ENCODE assay signal across 25 mouse cellular contexts in the genomic region with DNA sequence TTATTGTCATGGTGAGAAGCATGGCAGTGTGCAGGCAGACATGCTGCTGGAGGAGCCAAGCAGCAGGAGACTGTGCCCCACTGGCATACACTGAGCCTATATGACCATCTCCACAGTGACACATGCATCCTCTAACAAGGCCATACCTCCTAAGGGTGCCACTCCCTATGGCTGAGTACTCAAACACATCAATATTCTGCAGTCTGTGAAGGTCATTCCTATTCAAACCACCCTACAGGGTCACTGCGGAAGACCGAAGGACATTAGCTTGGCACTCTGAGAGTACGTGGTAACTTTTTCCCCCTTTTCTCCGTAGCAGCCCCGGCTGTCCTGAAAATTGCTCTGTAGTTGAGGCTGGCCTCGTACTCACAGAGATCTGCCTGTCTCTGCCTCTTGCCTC. TPM values are rescaled to one million over a fixed set of nuclear protein-coding genes. Genes with fewer than 3 reads are reported as not detected.
"Had no signal": no experiment of that assay in that cellular context is flagged by ENCODE, and none has a peak within 500 bp of the region (broad histone marks: within the 10 kb centered on the region; RNA-seq: fewer than 3 reads in every experiment).

No protein-coding gene starts in this region.

- H3K4me3 ChIP-seq: heart, adult 2 months; heart, embryonic 15.5 days; hindbrain, embryonic 13.5 days; hindbrain, embryonic 15.5 days; intestine, embryonic 15.5 days; layer of hippocampus, adult 2 months; left cerebral cortex, adult 2 months; limb, embryonic 12.5 days; liver, embryonic 13.5 days; liver, embryonic 15.5 days had no signal

- H3K9ac ChIP-seq: heart, embryonic 13.5 days; heart, embryonic 15.5 days; intestine, embryonic 15.5 days; limb, embryonic 12.5 days; liver, embryonic 13.5 days; liver, embryonic 15.5 days had no signal

- ATAC-seq: inflammation-experienced regulatory T-cells, adult 6 months; intestine, embryonic 15.5 days; intestine, postnatal 0 days had no signal

- H3K27ac ChIP-seq: heart, adult 2 months; heart, embryonic 13.5 days; heart, embryonic 15.5 days; intestine, embryonic 15.5 days; layer of hippocampus, adult 2 months; left cerebral cortex, adult 2 months; limb, embryonic 10.5 days; limb, embryonic 12.5 days; liver, embryonic 13.5 days; liver, embryonic 15.5 days had no signal

- H3K36me3 ChIP-seq: heart, embryonic 13.5 days; heart, embryonic 15.5 days; hindbrain, embryonic 13.5 days; hindbrain, embryonic 15.5 days; intestine, embryonic 15.5 days; limb, embryonic 10.5 days; limb, embryonic 12.5 days; liver, embryonic 13.5 days; liver, embryonic 15.5 days had no signal

- H3K27me3 ChIP-seq: heart, embryonic 15.5 days; hindbrain, embryonic 13.5 days; hindbrain, embryonic 15.5 days; intestine, embryonic 15.5 days; limb, embryonic 12.5 days had no signal

- DNase-seq: gastrocnemius, postnatal 14 days; gastrocnemius, postnatal 36 days; heart, adult 11 months; heart, adult 2 months; heart, postnatal 14 days; heart, postnatal 4 days; kidney, adult 18-20 months; kidney, adult 8-10 months; kidney, postnatal 10 days; kidney, postnatal 25 days; kidney, postnatal 4 days; liver; liver, embryonic 13.5 days had no signal

- H3K9me3 ChIP-seq: heart, embryonic 13.5 days; heart, embryonic 15.5 days; hindbrain, embryonic 13.5 days; hindbrain, embryonic 15.5 days; intestine, embryonic 15.5 days; limb, embryonic 10.5 days; limb, embryonic 12.5 days; liver, embryonic 13.5 days; liver, embryonic 15.5 days had no signal

RNA-seq across cellular contexts. Expression of a gene that starts 52.5 kb away (rescaled TPM):
- polyA plus RNA-seq: inflammation-experienced regulatory T-cells, adult 6 months; liver, embryonic 13.5 days; liver, embryonic 15.5 days had no signal
